Mouse (Mus musculus): Measurements from ENCODE around the gene Cic.
"Not testable (repeated sequence)": the region's sequence is repeated elsewhere in the genome, so short reads cannot be mapped to it uniquely, and the experiment has no call there.

Gene Cic

DNA sequence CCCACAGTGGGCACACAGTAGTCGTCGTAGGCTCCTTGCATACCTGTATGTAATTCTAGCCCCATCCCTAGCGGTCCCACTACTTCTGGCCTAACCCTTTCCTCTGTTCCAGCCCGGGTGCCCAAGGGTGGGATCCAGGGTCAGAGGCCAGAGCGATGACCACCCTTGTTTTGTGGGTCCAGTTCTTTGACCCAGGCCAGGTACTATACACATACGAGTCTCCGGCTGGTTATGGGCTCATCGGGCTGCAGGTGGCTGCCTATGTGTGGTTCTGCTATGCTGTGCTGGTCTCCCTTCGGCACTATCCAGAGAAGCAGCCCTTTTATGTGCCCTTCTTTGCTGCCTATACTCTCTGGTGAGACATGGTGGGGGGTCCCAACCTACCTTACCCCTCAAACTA, 41.9 kb downstream of the Cic start:
- no peak for DNase-seq

GRCm38 (mm10) chr7:25311193-25311592, 43.7 kb downstream of the Cic start:
- DNase-seq = no peak

DNA sequence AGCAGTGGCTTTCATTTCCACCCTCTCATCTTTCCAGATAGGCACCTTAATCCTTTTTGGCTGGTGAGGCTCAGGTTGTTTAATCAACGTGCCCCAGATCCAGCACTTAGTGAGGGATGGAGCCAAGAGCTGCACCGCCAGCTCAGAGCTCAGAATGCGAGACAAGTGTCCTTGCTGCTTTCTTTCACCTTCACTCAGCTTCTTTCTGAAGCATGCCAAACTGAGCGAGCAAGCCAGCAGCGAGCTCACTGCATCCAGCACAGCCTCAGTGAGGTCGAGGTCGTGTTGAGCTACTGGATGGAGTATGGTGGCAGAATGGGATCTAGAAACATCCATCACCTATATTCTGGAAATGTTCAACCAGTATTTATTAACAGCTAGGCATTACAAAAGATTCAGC, 45.8 kb downstream of the Cic start:
- no peak for DNase-seq

GRCm38 (mm10) chr7:25314606-25315305, 47.3 kb downstream of the Cic start:
- no peak for DNase-seq

GRCm38 (mm10) chr7:25315306-25316041, 48.0 kb downstream of the Cic start:
- no peak for DNase-seq

DNA sequence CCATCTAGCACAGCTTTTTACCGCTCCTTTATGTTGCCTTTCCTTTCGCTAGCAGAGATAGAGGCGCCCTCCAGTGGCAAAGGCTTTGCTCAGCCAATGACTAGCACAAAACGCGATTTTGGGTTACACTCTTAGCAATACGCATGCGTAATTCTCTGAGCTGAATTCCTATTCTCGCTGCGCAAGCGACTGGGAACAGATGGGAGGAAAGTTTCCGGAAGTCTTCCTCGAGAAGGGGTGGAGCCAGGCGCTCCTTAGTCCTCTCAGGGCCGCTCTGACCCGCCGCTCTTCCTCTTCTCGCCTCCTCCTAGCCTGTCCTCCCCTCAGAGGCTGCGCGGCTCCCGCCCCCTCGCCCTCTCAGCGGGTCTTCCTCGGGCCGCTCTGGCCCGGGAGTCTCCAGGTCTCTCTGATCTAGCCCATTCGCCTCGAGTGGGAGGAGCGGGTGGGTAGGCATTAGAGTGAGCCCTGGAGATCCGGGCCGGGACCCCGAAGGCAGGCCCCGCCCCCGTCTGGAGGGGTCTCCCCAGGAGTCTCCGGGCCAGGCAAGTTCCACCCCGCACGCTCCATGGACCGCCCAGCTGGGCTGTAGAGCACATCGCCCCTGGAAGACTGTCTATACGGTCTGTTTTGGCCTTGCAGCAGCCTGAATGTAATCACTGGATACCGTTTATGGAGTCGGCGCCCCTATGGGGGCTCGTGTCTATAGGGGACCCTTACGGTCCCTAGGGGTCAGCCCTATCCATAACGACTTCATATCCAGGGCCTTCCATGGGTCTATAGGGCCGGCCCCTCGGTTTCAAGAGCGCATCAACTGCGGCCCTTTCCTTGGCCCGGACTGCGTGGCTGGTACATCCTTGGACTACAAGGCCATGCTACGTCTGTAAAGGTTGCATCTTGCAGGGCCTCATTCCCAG, 49.3 kb downstream of the Cic start, which contains the start of gene Megf8:
TSS of gene Megf8 (plus strand) at position 633 of the 914 bp plus-strand sequence.
- DNase-seq = peak; percentile 91

GRCm38 (mm10) chr7:25317446-25317999, 50.0 kb downstream of the Cic start:
- DNase-seq = no peak

DNA sequence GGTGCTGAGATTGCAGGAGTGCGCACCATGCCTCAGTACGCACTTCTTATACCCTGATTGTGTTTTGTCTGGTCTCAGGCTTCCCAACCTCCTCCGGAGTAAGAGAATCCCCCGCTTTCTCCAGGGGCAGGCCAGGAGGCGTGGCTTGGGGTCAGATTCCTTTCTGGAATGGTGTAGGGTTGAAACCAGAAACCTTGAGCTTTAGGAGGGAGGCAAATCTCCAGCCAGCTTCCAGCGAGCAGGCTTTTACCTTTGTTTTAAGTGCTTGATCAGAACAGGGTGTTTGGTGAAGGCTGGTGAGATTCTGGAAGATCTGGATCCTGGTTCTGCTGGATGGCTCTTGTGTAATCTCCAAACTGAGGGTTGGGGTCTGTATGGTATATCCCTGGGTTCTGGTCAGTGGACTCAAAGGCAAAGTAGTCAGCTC, 54.6 kb downstream of the Cic start:
- DNase-seq = peak; percentile 62

- DNase-seq = no peak
These were observed 55.7 kb downstream of the Cic start for GRCm38 (mm10) chr7:25323219-25323618.

- DNase-seq = not testable (repeated sequence)
These were observed 57.9 kb downstream of the Cic start for GRCm38 (mm10) chr7:25325431-25325830.

DNA sequence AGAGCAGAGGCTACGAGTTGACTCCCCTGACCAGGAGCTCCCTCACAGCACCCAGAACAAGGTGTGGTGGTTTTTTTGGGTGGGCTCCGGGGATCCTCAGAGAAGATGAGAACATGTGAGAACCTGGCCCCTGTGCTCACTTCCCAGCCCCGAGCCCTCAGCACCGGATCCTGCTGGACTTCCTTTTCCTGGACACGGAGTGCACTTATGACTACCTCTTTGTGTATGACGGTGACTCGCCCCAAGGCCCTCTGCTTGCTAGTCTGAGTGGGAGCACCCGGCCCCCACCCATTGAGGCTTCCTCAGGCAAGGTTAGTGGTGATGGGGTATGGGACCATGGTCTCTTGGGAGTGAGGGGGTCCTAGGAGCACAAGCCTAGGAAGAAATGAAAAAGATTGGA, 58.7 kb downstream of the Cic start:
- DNase-seq = no peak

DNA sequence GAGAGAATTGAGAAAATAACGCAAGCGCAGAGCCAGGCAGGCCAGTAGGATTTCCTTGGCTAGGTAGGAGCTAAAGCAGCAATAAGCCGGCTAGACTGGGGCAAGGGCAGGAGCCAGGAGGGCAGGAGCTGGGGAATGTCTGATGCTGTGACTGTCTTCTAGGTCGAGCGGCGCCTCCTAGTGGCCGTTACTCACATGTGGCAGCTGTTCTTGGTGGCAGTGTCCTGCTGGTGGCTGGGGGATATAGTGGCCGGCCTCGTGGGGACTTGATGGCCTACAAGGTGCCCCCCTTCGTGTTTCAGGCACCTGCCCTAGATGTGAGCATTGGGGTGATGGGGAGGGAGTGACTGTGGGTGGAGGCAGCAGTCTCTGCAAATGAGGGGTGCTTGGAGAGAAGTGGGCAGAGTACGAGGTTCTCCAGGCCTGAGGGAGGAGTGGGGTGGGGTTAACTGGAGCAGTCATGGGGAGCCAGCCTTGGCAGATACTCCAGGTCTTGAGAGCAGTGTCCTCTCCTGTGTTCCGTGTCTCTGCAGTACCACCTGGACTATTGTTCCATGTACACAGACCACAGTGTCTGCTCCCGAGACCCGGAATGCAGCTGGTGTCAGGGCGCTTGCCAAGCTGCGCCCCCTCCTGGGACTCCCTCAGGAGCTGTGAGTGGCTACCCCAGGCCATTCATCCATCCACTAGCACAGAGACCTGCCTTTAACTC, 66.2 kb downstream of the Cic start:
- DNase-seq = peak; percentile 81

- DNase-seq = no peak
These were observed 67.0 kb downstream of the Cic start for GRCm38 (mm10) chr7:25334472-25334871.

DNA sequence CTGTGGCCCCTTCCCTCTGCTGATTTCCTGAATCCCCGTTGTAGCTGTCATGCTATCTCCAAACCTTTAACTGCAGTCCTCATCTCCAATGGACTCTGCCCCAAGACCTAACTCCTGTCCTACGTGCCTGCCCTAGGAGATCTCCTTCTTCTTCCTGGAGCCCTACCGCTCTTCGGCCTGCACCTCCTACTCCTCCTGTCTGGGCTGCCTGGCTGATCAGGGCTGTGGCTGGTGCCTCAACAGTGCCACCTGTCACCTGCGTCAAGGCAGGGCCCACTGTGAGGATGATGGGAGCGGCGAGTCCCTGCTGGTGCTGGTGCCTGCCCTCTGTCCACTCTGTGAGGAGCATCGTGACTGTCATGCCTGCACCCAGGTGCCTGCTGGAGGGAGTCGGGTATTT, 71.8 kb downstream of the Cic start:
- DNase-seq = no peak

DNA sequence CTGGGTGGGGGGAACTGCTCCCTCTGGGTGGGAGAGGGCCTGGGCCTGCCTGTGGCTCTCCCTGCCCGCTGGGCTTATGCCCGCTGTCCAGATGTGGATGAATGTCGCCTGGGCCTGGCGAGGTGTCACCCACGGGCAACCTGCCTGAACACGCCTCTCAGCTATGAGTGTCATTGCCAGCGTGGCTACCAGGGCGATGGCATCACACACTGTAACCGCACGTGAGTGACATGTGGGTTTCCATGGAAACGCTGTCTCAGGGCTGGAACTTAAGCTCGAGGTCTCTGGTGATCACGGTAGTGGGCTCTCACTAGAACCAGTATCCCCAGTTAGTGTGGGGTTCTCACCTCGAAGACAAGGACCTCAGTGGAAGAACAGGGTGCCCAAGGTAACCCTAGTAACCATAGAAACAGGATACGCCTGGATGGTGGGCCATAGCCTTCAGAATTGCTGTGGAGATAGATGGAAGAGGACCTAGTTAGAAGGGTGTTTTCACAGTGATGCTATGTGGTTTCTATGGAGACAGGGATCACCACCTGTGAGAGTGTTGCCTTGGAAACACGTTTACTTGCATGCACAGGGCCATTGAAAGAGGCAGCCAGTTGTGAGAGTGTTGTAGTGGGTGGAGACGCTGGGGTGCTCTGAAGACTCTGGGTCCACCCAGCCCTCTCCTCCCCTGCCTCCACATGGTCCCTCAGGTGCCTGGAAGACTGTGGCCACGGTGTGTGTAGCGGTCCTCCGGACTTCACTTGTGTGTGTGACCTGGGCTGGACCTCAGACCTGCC, 73.7 kb downstream of the Cic start:
- DNase-seq = no peak

Measured in liver (tissue).